Mouse (Mus musculus) gonadal fat pad, adult 2 months (tissue): ENCODE measurements around the gene Slc19a1. TPM values are rescaled to one million over a fixed set of nuclear protein-coding genes. Genes with fewer than 3 reads are reported as not detected.

Experiments
- DNase-seq: peaks from one replicate; pipeline ENCODE4 v3.0.0-alpha.2; 2012; ENCODE audit warnings: low read depth
- polyA plus RNA-seq: library from polyadenylated mRNA; depleted of rRNA; stranded (reverse); fragments of >200 nt; gene quantifications from 2 replicates; pipeline ENCODE4 v1.2.3, GENCODE M21; 2012

Gene Slc19a1
- polyA plus RNA-seq, 1 experiment = 85.0 TPM

DNA sequence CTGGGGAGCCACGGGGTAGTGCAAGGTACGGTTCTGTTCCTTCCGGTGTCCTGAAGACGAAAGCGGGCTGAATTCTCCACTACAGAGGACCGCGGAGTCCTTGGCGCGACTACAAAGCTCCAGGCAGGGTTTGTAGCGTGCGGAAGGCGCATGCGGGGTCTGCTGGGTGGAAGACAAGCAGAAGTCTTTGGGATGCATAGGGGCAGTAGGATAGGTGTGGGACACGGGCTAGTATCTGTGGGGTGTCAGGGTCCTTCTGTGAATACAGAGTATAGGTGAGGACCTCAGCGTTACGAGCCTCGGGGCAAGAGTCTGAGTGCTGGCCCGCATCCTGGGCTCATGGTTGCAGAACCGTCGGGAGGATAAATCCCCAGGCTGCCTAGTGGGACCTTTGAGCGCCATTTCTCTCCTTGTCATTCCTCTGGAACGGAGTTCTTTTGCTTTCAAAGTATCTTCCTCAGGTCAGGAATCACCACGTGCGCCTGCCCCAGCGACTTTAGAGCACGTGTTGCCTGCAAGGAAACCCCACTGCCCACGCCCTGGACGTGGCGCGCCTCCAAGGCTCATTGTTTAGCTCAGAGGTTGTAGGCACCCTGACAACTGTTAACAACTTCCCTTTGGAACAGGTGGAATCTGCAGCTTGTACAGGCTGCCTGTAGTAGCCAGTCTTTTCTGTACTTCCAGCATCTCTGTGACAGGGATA, 1.4 kb downstream of the Slc19a1 start:
- DNase-seq = no peak

DNA sequence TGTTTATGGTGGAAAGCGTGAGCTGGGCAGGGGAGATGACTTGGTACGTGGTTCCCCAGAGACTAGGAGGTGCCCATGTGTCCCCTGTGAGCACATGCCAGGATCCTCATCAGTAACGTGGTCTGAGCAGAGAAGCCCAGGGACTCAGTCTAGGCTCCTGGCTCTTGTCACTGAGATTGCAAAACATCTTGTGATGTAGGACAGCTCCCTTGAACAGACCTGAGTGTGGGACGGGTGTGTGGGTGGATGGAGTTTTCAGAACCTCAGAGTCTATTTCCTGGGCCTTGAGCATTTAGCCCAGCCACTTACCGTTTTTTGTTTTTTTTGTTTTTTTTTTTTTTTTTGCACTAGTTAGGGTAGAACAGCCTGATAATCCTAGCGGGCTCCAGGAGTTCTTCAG, 3.4 kb downstream of the Slc19a1 start:
- no peak for DNase-seq

- DNase-seq = no peak
Measured at GRCm38 (mm10) chr10:77038579-77039174, 6.6 kb downstream of the Slc19a1 start.

DNA sequence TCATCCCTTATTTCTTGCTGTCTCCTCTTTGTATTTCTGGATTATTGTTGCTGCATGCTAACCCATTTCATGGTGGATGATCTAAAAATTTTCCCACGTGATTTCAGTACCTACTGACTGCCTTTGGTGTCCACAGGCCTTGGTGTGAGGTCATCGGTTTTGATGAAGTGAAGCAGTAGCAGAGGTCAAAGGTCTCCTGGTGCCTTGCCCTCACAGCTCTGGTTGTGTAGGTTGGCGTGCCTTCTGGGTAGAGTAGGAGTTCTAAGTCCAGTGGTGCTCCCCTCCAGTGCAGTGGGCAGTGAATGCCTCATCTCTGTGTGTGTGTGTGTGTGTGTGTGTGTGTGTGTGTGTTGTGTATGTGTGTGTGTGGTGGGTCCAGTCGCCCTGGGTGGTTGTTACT, 16.2 kb downstream of the Slc19a1 start:
- DNase-seq = no peak

- DNase-seq = no peak
Measured at GRCm38 (mm10) chr10:77048606-77049005, 16.6 kb downstream of the Slc19a1 start.

GRCm38 (mm10) chr10:77056768-77057167, 24.7 kb downstream of the Slc19a1 start:
- no peak for DNase-seq

- no peak for DNase-seq
Measured at GRCm38 (mm10) chr10:77061426-77061825, 29.4 kb downstream of the Slc19a1 start.

- no peak for DNase-seq
Measured at GRCm38 (mm10) chr10:77062393-77063010, 30.5 kb downstream of the Slc19a1 start.

GRCm38 (mm10) chr10:77064239-77064638, 32.2 kb downstream of the Slc19a1 start:
- no peak for DNase-seq

GRCm38 (mm10) chr10:77064659-77065058, 32.6 kb downstream of the Slc19a1 start:
- DNase-seq = no peak

GRCm38 (mm10) chr10:77068469-77068868, 36.4 kb downstream of the Slc19a1 start:
- no peak for DNase-seq

GRCm38 (mm10) chr10:77070072-77070471, 38.0 kb downstream of the Slc19a1 start:
- no peak for DNase-seq

GRCm38 (mm10) chr10:77074276-77074974, 42.4 kb downstream of the Slc19a1 start:
- DNase-seq = no peak

GRCm38 (mm10) chr10:77078456-77078855, 46.4 kb downstream of the Slc19a1 start:
- no peak for DNase-seq

DNA sequence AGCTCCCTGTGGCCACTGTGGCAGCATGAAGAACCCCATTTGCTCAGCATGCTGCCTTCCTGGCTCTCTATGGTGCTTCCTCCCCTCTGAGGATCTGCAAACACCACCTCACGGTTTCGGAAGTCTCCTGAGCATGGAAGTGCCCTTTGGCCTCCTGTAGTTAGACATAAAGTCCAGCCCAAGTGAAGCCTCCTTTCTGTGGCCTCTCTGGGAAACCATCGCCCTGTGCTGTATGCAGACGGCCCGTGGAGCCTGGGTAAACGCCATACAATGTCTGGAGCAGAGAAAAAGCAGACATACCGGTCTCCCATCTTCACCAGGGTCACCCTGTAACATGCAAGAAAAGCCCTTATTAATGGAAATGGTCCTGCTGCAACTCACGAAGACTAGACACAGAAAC, 46.9 kb downstream of the Slc19a1 start:
- DNase-seq = no peak

DNA sequence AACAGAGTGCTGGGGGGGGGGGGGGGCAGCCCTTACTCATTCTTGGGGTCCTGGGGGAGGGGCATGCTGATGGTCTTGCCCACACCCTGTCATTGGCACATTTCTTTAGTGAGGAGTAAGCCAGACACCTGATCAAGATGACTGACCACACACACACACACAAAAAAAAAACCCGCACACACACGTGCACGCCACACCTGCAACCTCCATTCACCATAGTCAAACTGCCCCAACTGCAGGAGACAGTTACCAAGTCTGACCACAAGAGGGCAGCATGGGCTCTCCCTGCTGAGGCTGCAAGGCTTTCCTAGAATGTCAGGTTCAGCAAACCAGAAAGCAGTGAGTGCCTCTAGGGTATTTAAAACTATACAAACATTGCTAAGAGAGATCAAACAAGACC, 50.4 kb downstream of the Slc19a1 start:
- DNase-seq = no peak

DNA sequence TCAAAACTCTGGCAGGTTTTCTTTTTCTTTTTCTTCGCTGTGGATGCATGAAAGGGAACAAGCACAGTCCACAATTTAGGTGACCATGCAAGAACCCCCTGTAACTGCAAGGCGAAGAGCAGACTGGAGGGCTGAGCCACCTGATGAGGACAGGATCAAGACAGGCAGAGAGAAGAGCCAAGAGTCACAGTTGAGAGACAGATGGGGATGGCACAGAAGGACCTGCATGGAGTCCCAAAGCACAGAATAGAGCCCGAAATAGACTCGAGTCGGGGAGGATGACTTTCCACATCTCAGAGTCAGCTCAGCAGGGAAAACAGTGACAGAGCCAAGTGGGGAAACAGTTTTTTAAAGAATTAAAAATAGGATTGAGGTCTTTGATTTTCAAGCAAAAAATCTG, 50.9 kb downstream of the Slc19a1 start:
- no peak for DNase-seq

GRCm38 (mm10) chr10:77084568-77084967, 52.5 kb downstream of the Slc19a1 start:
- DNase-seq = peak; percentile 52

- no peak for DNase-seq
Measured at GRCm38 (mm10) chr10:77089336-77089735, 57.3 kb downstream of the Slc19a1 start.

- no peak for DNase-seq
Measured at GRCm38 (mm10) chr10:77090063-77090462, 58.0 kb downstream of the Slc19a1 start.

DNA sequence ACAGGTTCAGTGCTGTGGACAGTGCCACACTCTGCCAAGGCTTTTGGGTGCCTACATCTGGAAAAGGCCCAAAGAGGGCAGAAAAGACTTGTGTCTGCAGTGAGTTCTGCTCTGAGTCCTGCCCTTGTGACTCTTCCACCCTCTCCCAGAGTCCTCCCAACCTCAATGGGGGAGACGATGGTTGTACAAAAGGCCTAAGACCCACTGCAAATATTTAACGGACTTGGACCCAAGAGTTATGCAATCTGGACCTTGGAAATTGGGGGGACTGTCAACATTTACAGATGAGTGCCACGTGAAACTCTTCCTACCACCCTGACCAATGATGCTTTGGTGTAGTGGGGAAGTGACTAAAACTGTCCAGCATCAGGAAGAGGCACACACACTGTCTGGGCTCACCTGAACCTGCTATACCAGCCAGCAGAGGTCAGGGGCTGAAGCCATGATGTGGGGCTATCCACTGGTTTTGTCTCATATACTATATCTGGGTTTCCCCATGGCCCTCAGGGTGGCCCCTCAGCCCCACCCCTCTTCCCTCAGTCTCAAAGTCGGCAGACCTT, 59.6 kb downstream of the Slc19a1 start:
- no peak for DNase-seq

GRCm38 (mm10) chr10:77093817-77094216, 61.8 kb downstream of the Slc19a1 start:
- DNase-seq = no peak
